Mouse (Mus musculus) heart, embryonic 10.5 days (tissue): ENCODE measurements at regions not wholly inside any gene's neighbourhood (a gene's known extent, or its start where the extent isn't known, plus 50 kb on each side); places are given as distances from the start of the nearest gene placed in this dataset.

Experiments
- DNase-seq: peaks from one replicate; pipeline ENCODE4 v3.0.0-alpha.2; 2017; ENCODE audit warnings: low spot score
- H3K27ac ChIP-seq: fragments of 300-500 bp; sonication (generic); 2 replicates; pipeline ENCODE4 v1.5.1; 2016; ENCODE audit warnings: mild to moderate bottlenecking
- H3K27me3 ChIP-seq: fragments of 300-500 bp; sonication (generic); 2 replicates; pipeline ENCODE4 v1.6.1; 2016; ENCODE audit warnings: mild to moderate bottlenecking; ENCODE audit not compliant: poor library complexity, insufficient read depth, severe bottlenecking
- H3K36me3 ChIP-seq: fragments of 300-500 bp; sonication (generic); 2 replicates; pipeline ENCODE4 v1.6.1; 2016; ENCODE audit warnings: mild to moderate bottlenecking, moderate library complexity
- H3K4me1 ChIP-seq: fragments of 300-500 bp; sonication (generic); 2 replicates; pipeline ENCODE4 v1.6.1; 2016; ENCODE audit warnings: mild to moderate bottlenecking
- H3K4me3 ChIP-seq: fragments of 300-500 bp; sonication (generic); 2 replicates; pipeline ENCODE4 v1.5.1; 2016; ENCODE audit warnings: mild to moderate bottlenecking, moderate library complexity
- H3K9me3 ChIP-seq: fragments of 300-500 bp; sonication (generic); 2 replicates; pipeline ENCODE4 v1.6.1; 2016; ENCODE audit warnings: mild to moderate bottlenecking, moderate library complexity
- WGBS: fragments of 180-500 bp; shearing (Covaris S2); methylation state at CpG from one replicate; pipeline ENCODE4 v1.1.7; 2016; 5-methylcytosine and 5-hydroxymethylcytosine counted together

DNA sequence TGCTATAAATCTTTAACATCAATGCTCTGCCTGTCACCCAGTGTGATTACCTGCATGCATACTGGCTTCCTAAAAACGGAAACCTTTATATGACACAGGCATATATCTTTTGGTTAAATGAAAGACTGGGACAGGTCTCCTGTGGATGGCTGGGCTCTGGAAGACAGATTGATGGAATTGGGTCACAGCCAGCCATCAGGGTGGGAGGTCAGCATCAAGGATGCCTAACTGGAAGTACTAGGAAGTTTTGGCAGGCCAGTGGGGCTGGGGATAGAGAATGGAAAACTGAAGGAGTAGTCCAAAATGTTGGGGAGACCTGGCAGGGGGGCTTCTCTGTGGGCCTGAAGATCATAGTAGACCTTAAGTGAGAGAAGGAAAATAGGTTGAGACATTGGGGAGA, 237.3 kb upstream of the Prickle1 start:
- Histone ChIP-seq H3K4me3 (no peak overlapping the region), H3K9me3 (no peaks in the 10 kb centered on the region), H3K36me3 (no peaks in the 10 kb centered on the region), H3K27me3 (no peaks in the 10 kb centered on the region), H3K4me1 (peaks cover 14% of the 10 kb centered on the region), H3K27ac (0 out of 2 replicates have a peak overlapping the region, but pooled peaks have one; percentile 11)
- WGBS: 84% methylated on average over 1 of the region's 1 CpGs
- DNase-seq: no peak

- WGBS: 67% methylated on average over 14 of the region's 14 CpGs
Observed at GRCm38 (mm10) chr15:93832431-93832936, 236.8 kb upstream of the Prickle1 start.

GRCm38 (mm10) chr15:93831148-93831547, 235.5 kb upstream of the Prickle1 start:
- WGBS: 80% methylated on average over 3 of the region's 3 CpGs

More at GRCm38 (mm10) chr15:93832431-93832936, 236.8 kb upstream of the Prickle1 start:
- H3K27me3 ChIP-seq: no peaks in the 10 kb centered on the region
- H3K4me3 ChIP-seq: no peak overlapping the region
- DNase-seq: no peak
- H3K27ac ChIP-seq: no peak overlapping the region
- no peaks in the 10 kb centered on the region for H3K36me3 ChIP-seq
- H3K9me3 ChIP-seq: no peaks in the 10 kb centered on the region
- peaks cover 14% of the 10 kb centered on the region for H3K4me1 ChIP-seq

GRCm38 (mm10) chr15:93824729-93825694, 229.3 kb upstream of the Prickle1 start:
- peak overlapping the region; percentile 84 for H3K27ac ChIP-seq
- DNase-seq: no peak
- 46% methylated on average over 28 of the region's 28 CpGs for WGBS

More at GRCm38 (mm10) chr15:93831148-93831547, 235.5 kb upstream of the Prickle1 start:
- Histone ChIP-seq H3K4me1 (peaks cover 17% of the 10 kb centered on the region), H3K27ac (no peak overlapping the region), H3K36me3 (no peaks in the 10 kb centered on the region), H3K27me3 (no peaks in the 10 kb centered on the region), H3K9me3 (no peaks in the 10 kb centered on the region), H3K4me3 (no peak overlapping the region)
- no peak for DNase-seq

DNA sequence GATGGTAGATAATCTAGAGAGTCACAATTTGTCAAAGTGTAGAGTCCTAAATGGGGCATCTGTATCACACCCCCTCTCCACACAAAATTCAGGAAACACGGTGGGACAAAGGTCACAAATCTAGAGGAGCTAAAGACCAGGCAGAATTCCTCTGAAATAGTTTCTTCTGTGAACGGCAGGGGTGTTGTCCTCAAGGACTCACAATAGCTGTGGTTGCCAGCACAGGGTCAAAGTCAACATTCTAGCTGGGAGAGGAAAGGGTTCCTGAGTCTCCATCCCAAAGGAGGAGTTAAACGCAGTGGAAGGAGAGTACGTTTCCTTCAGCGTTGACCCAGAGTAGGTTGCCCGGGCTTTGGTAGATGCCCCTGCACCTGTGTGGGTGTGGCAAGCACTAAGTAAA, 225.5 kb upstream of the Prickle1 start:
- peaks cover 26% of the 10 kb centered on the region for H3K4me1 ChIP-seq
- H3K27me3 ChIP-seq: no peaks in the 10 kb centered on the region
- H3K36me3 ChIP-seq: no peaks in the 10 kb centered on the region
- no peak for DNase-seq
- 73% methylated on average over 6 of the region's 6 CpGs for WGBS
- H3K27ac ChIP-seq: no peak overlapping the region
- H3K4me3 ChIP-seq: no peak overlapping the region
- H3K9me3 ChIP-seq: no peaks in the 10 kb centered on the region

More at GRCm38 (mm10) chr15:93824729-93825694, 229.3 kb upstream of the Prickle1 start:
- H3K9me3 ChIP-seq: no peaks in the 10 kb centered on the region
- no peaks in the 10 kb centered on the region for H3K27me3 ChIP-seq
- H3K4me1 ChIP-seq: peaks cover 28% of the 10 kb centered on the region
- H3K4me3 ChIP-seq: peak overlapping the region; percentile 38; the same call in 1 of the 2 replicates
- no peaks in the 10 kb centered on the region for H3K36me3 ChIP-seq

DNA sequence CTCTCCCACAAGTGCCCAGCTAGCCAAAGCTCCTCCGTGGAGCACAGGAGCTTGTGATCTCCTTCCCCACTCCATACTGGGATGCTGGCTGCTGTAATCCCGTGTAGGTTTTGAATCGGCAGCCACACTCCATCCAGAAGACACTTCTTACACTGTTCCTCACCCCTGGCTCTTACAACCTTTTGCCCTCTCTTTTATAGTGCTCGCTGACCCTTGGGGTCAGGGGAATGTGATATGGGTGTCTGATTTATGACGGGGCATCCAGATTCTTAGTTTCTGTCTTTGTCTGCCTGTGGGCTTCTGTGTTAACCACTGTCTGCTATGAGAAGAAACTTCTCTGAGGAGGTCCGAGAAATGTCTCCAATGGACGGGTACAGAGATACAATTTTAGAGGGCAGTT, 216.3 kb upstream of the Prickle1 start:
- WGBS: 71% methylated on average over 7 of the region's 7 CpGs
- H3K4me1 ChIP-seq: no peaks in the 10 kb centered on the region
- H3K27me3 ChIP-seq: no peaks in the 10 kb centered on the region
- H3K36me3 ChIP-seq: no peaks in the 10 kb centered on the region
- H3K27ac ChIP-seq: no peak overlapping the region; the same call in 1 of the 2 replicates
- DNase-seq: no peak
- H3K4me3 ChIP-seq: no peak overlapping the region
- 0 out of 2 replicates have a peak, but pooled peaks cover 3% of the 10 kb centered on the region for H3K9me3 ChIP-seq

DNA sequence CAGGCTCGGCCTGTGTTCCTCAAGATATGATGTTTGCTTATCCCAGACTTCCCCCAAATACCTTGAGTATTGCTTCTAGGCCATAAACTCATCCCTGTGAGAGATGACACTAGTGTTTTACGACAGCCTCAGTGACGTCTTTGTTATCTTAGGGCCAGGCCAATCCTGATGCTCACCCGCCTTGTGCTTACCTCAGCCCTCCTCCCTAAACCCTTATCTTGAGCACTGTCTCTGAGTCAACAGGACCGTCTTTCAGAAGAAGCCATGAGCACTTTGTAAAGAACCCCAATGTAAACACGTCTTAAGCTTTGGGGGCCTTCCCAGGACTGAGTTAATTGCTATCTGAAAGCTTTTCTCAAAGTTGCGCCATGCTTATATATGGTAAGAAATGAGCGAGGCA, 212.3 kb upstream of the Prickle1 start:
- 50% methylated on average over 8 of the region's 8 CpGs for WGBS
- Histone ChIP-seq H3K4me1 (no peaks in the 10 kb centered on the region), H3K9me3 (no peaks in the 10 kb centered on the region), H3K36me3 (no peaks in the 10 kb centered on the region), H3K27ac (no peak overlapping the region), H3K4me3 (no peak overlapping the region), H3K27me3 (no peaks in the 10 kb centered on the region)
- DNase-seq: no peak

DNA sequence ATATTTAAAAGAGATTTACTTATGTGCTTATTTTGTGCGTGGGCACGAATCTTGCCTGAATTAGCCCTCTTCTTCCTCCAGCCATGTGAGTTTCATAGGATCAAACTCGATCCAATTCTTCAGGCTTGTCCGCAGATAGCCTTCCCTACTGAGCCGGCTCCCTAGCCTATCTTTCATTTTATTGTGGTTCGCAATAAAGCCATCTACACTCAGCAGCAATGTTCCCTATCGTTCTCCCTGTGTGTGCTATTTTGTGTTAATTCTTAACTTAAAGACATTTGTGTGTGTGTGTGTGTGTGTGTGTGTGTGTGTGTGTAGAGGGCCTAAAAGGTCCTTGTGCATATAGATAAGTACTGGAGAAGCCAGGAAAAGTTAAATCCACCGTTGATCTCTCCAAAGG, 211.8 kb upstream of the Prickle1 start:
- H3K27me3 ChIP-seq: no peaks in the 10 kb centered on the region
- no peak for DNase-seq
- WGBS: 84% methylated on average over 8 of the region's 8 CpGs
- no peaks in the 10 kb centered on the region for H3K36me3 ChIP-seq
- no peaks in the 10 kb centered on the region for H3K9me3 ChIP-seq
- no peak overlapping the region for H3K4me3 ChIP-seq
- H3K4me1 ChIP-seq: no peaks in the 10 kb centered on the region
- H3K27ac ChIP-seq: no peak overlapping the region

DNA sequence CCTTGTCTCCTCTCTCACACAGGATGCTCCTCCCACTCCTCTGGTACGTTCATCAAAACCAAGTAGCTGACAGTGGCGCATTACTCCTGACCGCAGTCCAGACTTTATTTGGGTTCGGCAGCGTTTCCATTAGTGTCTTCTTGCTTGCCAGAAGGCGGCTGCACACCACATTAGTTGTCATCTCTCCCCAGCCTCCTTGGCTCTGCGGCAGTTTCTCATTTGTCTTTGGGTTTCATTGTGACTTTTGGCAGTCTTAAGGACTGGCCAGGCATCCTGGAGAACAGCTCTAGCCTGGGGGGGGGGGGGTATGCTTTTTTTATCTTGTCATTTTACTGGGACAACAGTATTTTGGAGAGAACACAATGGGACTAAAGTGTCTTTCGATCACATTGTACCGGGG, 209.0 kb upstream of the Prickle1 start:
- H3K27ac ChIP-seq: no peak overlapping the region

GRCm38 (mm10) chr15:93790531-93790930, 194.8 kb upstream of the Prickle1 start:
- 0 out of 2 replicates have a peak, but pooled peaks cover 5% of the 10 kb centered on the region for H3K4me1 ChIP-seq
- WGBS: 80% methylated on average over 9 of the region's 9 CpGs

More for the DNA sequence above, 209.0 kb upstream of the Prickle1 start:
- no peak overlapping the region for H3K4me3 ChIP-seq
- 84% methylated on average over 9 of the region's 9 CpGs for WGBS
- no peaks in the 10 kb centered on the region for H3K27me3 ChIP-seq
- no peaks in the 10 kb centered on the region for H3K9me3 ChIP-seq
- no peaks in the 10 kb centered on the region for H3K36me3 ChIP-seq
- H3K4me1 ChIP-seq: no peaks in the 10 kb centered on the region
- no peak for DNase-seq

DNA sequence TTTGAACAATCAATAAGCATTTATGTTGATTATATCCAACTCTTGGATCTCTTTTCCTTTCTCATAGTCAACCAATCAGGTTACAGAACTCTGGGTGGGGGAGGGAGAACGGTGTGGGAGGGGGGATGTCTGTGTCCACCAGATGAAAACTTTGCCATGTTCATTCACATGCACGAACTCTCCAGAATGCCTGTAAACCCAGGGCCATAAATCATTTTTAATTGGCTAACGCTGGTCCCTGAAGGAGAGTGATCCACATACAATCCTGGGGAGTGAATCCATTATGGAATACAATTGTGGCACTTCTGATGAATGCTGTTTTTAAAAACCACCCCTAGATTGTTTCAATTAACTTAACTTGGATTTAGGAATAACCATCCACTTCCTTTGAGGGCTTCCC, 194.1 kb upstream of the Prickle1 start:
- Histone ChIP-seq H3K27me3 (no peaks in the 10 kb centered on the region), H3K27ac (no peak overlapping the region), H3K4me3 (no peak overlapping the region), H3K36me3 (no peaks in the 10 kb centered on the region), H3K9me3 (no peaks in the 10 kb centered on the region), H3K4me1 (0 out of 2 replicates have a peak, but pooled peaks cover 5% of the 10 kb centered on the region)
- no peak for DNase-seq
- WGBS: 79% methylated on average over 3 of the region's 3 CpGs

More at GRCm38 (mm10) chr15:93790531-93790930, 194.8 kb upstream of the Prickle1 start:
- Histone ChIP-seq H3K9me3 (no peaks in the 10 kb centered on the region), H3K36me3 (no peaks in the 10 kb centered on the region), H3K4me3 (no peak overlapping the region), H3K27ac (no peak overlapping the region), H3K27me3 (no peaks in the 10 kb centered on the region)
- no peak for DNase-seq

DNA sequence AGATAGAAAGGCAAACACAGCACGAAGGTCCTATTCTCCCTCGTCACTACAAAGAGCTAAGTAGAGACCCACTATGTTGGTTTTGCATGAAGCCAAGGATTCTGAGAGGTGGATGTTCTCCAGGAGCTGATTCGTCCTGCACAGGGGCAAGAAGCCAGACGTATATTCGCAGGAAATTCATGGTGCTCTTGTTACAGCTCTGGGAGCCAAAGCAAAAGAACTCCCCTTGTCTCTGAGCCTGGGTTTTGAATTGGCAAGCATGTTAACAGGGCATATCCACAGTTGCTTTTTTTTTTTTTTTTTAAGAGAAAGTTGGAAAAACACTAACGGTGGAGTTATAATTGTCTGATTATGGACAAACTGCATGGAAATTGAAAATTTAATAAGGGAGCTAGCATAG, 191.7 kb upstream of the Prickle1 start:
- WGBS: 84% methylated on average over 6 of the region's 6 CpGs
- 0 out of 2 replicates have a peak, but pooled peaks cover 5% of the 10 kb centered on the region for H3K4me1 ChIP-seq
- H3K4me3 ChIP-seq: no peak overlapping the region
- no peaks in the 10 kb centered on the region for H3K9me3 ChIP-seq
- no peaks in the 10 kb centered on the region for H3K36me3 ChIP-seq
- no peaks in the 10 kb centered on the region for H3K27me3 ChIP-seq
- DNase-seq: no peak
- no peak overlapping the region for H3K27ac ChIP-seq

- Histone ChIP-seq H3K9me3 (no peaks in the 10 kb centered on the region), H3K36me3 (no peaks in the 10 kb centered on the region), H3K4me1 (0 out of 2 replicates have a peak, but pooled peaks cover under 1% of the 10 kb centered on the region), H3K27ac (no peak overlapping the region), H3K27me3 (no peaks in the 10 kb centered on the region), H3K4me3 (no peak overlapping the region)
- WGBS: 88% methylated on average over 11 of the region's 11 CpGs
- DNase-seq: no peak
Observed at GRCm38 (mm10) chr15:93785846-93786412, 190.2 kb upstream of the Prickle1 start.
